ENCODE assay signal across 8 mouse cellular contexts in the genomic region with DNA sequence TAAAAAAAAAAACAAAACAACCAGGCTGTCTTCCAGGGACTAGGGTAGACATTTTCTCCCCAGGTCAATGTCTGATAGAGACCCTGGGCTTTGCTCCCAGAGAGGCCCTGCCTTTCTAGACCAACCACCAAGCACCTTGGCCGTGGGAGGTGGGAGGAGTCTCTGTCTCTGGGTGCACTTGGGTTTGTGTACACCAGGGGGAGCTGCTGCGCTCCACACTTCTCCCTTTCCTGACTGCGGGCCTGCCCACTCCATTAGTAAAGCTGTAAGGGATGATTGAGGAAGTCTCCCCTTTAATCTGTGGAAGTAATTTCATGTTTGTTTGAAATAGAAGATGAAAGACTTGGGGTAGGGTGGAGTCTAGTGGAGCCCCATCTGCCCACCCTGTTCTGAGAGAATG. TPM values are rescaled to one million over a fixed set of nuclear protein-coding genes. Genes with fewer than 3 reads are reported as not detected.
A peak's percentile ranks its signal among the peaks of the same experiment; 100 is the strongest.
DNase-seq lines count a peak whose midpoint lies in the region; ATAC-seq and TF ChIP-seq lines count a peak whose summit lies in the region.

No protein-coding gene starts in this region.

- H3K4me2 ChIP-seq in forebrain, embryonic 12.5 days = no peak overlapping the region
- H3K4me2 ChIP-seq in midbrain, embryonic 11.5 days = no peak overlapping the region
- no peak overlapping the region for H3K4me2 ChIP-seq in midbrain, embryonic 15.5 days
- no peak overlapping the region for H3K4me2 ChIP-seq in kidney, postnatal 0 days (ENCODE audit: low read length)

- H3K36me3 ChIP-seq in forebrain, embryonic 10.5 days (replicated peaks) = peaks cover 40% of the 10 kb centered on the region
- H3K36me3 ChIP-seq in forebrain, embryonic 12.5 days (replicated peaks) = peaks cover 22% of the 10 kb centered on the region
- H3K36me3 ChIP-seq in midbrain, embryonic 11.5 days (ENCODE audit: control insufficient read depth, insufficient read depth, low read length) = peaks cover 11% of the 10 kb centered on the region
- H3K36me3 ChIP-seq in midbrain, embryonic 15.5 days (replicated peaks) = no peaks in the 10 kb centered on the region; the same call in 1 of the 2 replicates
- H3K36me3 ChIP-seq in kidney, postnatal 0 days (ENCODE audit: insufficient read depth, low read length) = peaks cover 27% of the 10 kb centered on the region

- 73% methylated on average over 3 of the region's 3 CpGs for WGBS in forebrain, embryonic 10.5 days
- 70% methylated on average over 3 of the region's 3 CpGs for WGBS in forebrain, embryonic 12.5 days
- 75% methylated on average over 3 of the region's 3 CpGs for WGBS in midbrain, embryonic 11.5 days
- 83% methylated on average over 3 of the region's 3 CpGs for WGBS in midbrain, embryonic 15.5 days
- WGBS in bone marrow, adult 2 months = 45% methylated on average over 3 of the region's 3 CpGs
- whole genome bisulfite sequencing in kidney, postnatal 0 days = 49% methylated on average over 3 of the region's 3 CpGs

- no peak for ATAC-seq in forebrain, embryonic 12.5 days (ENCODE audit: low FRiP score)
- no peak for ATAC-seq in midbrain, embryonic 11.5 days (ENCODE audit: low FRiP score)
- ATAC-seq in midbrain, embryonic 15.5 days (replicated peaks) = no peak
- ATAC-seq in kidney, postnatal 0 days (replicated peaks; ENCODE audit: low FRiP score, low read depth) = no peak

- peaks cover 3% of the 10 kb centered on the region; the same call in 1 of the 2 replicates for H3K9me3 ChIP-seq in forebrain, embryonic 10.5 days
- peaks cover 4% of the 10 kb centered on the region; the same call in 1 of the 2 replicates for H3K9me3 ChIP-seq in forebrain, embryonic 12.5 days
- H3K9me3 ChIP-seq in midbrain, embryonic 11.5 days (ENCODE audit: control insufficient read depth, low read length) = no peaks in the 10 kb centered on the region
- no peaks in the 10 kb centered on the region for H3K9me3 ChIP-seq in midbrain, embryonic 15.5 days
- H3K9me3 ChIP-seq in kidney, postnatal 0 days (replicated peaks; ENCODE audit: low read length) = no peaks in the 10 kb centered on the region

- peak; percentile 61 for DNase-seq in forebrain, embryonic 10.5 days (ENCODE audit: extremely low spot score, low spot score)
- peak; percentile 94 for DNase-seq in midbrain, embryonic 11.5 days (ENCODE audit: low spot score, missing footprints)
- DNase-seq in kidney, postnatal 0 days (ENCODE audit: low spot score) = peak; percentile 83
- peak; percentile 66 for DNase-seq in mesoderm, embryonic 11.5 days (ENCODE audit: low read depth, low spot score)
- peak; percentile 59 to 66 for DNase-seq in thymus, postnatal 36 days

- H3K4me1 ChIP-seq in forebrain, embryonic 10.5 days = peaks cover 82% of the 10 kb centered on the region
- peaks cover 27% of the 10 kb centered on the region for H3K4me1 ChIP-seq in forebrain, embryonic 12.5 days
- H3K4me1 ChIP-seq in midbrain, embryonic 11.5 days (ENCODE audit: control insufficient read depth, insufficient read depth, low read length) = peaks cover 26% of the 10 kb centered on the region
- H3K4me1 ChIP-seq in midbrain, embryonic 15.5 days = peaks cover 17% of the 10 kb centered on the region
- H3K4me1 ChIP-seq in bone marrow, adult 2 months (ENCODE audit: control insufficient read depth, insufficient read depth, low read length) = peaks cover 8% of the 10 kb centered on the region
- peaks cover 4% of the 10 kb centered on the region; the same call in 1 of the 2 replicates for H3K4me1 ChIP-seq in kidney, postnatal 0 days (replicated peaks; ENCODE audit: insufficient read depth, low read length)

- no peak overlapping the region for H3K27ac ChIP-seq in forebrain, embryonic 10.5 days
- no peak overlapping the region for H3K27ac ChIP-seq in forebrain, embryonic 12.5 days
- H3K27ac ChIP-seq in midbrain, embryonic 11.5 days (ENCODE audit: low read depth, low read length) = no peak overlapping the region
- no peak overlapping the region for H3K27ac ChIP-seq in midbrain, embryonic 15.5 days
- no peak overlapping the region for H3K27ac ChIP-seq in bone marrow, adult 2 months (ENCODE audit: control insufficient read depth, insufficient read depth, low read depth, low read length, poor library complexity)
- H3K27ac ChIP-seq in kidney, postnatal 0 days = no peak overlapping the region

- no peak overlapping the region for H3K9ac ChIP-seq in forebrain, embryonic 12.5 days
- H3K9ac ChIP-seq in midbrain, embryonic 11.5 days (ENCODE audit: low read length) = no peak overlapping the region
- no peak overlapping the region for H3K9ac ChIP-seq in midbrain, embryonic 15.5 days
- no peak overlapping the region for H3K9ac ChIP-seq in kidney, postnatal 0 days (ENCODE audit: low read depth, low read length)

- H3K27me3 ChIP-seq in forebrain, embryonic 10.5 days (ENCODE audit: poor library complexity, severe bottlenecking) = peaks cover 100% of the 10 kb centered on the region
- H3K27me3 ChIP-seq in forebrain, embryonic 12.5 days = peaks cover 93% of the 10 kb centered on the region
- H3K27me3 ChIP-seq in midbrain, embryonic 11.5 days (ENCODE audit: control insufficient read depth, insufficient read depth, low read length) = peaks cover 51% of the 10 kb centered on the region
- H3K27me3 ChIP-seq in midbrain, embryonic 15.5 days (replicated peaks) = peaks cover 17% of the 10 kb centered on the region
- H3K27me3 ChIP-seq in kidney, postnatal 0 days (ENCODE audit: insufficient read depth, low read length) = no peaks in the 10 kb centered on the region

- peak; percentile 82 for TF ChIP-seq CTCF in bone marrow, adult 2 months (IDR thresholded peaks at IDR 0.05; ENCODE audit: control insufficient read depth, insufficient read depth, low read length)
- peak; percentile 77 for TF ChIP-seq CTCF in kidney, postnatal 0 days (IDR thresholded peaks at IDR 0.05; ENCODE audit: low read depth)

- H3K4me3 ChIP-seq in forebrain, embryonic 10.5 days = no peak overlapping the region
- H3K4me3 ChIP-seq in forebrain, embryonic 12.5 days (replicated peaks) = no peak overlapping the region
- H3K4me3 ChIP-seq in midbrain, embryonic 11.5 days (ENCODE audit: low read depth, low read length) = no peak overlapping the region
- no peak overlapping the region for H3K4me3 ChIP-seq in midbrain, embryonic 15.5 days
- H3K4me3 ChIP-seq in bone marrow, adult 2 months (replicated peaks; ENCODE audit: control insufficient read depth, low read depth, low read length) = no peak overlapping the region
- no peak overlapping the region for H3K4me3 ChIP-seq in kidney, postnatal 0 days (replicated peaks; ENCODE audit: low read depth, low read length)

- TF ChIP-seq POLR2A in bone marrow, adult 2 months (IDR thresholded peaks at IDR 0.05; ENCODE audit: borderline replicate concordance, control insufficient read depth, low read depth, low read length) = no peak

RNA-seq across cellular contexts. Expression of a gene that starts 20.8 kb away (rescaled TPM):
- 52.1 and 53.5 TPM in 2 replicates for polyA plus RNA-seq in forebrain, embryonic 10.5 days (2016; fragmentation: Nextera tagmentation; extraction: Ambion mirVana)
- polyA plus RNA-seq in forebrain, embryonic 12.5 days (2016; fragmentation: Nextera tagmentation; extraction: Ambion mirVana) = 45.5 and 47.1 TPM in 2 replicates
- polyA plus RNA-seq in midbrain, embryonic 11.5 days (2014; fragmentation: Nextera tagmentation; extraction: Ambion mirVana) = 47.7 and 54.3 TPM in 2 replicates
- polyA plus RNA-seq in midbrain, embryonic 15.5 days (2015; fragmentation: Nextera tagmentation; extraction: Ambion mirVana) = 60.3 and 65.8 TPM in 2 replicates
- 16.1 and 32.6 TPM in 2 replicates for polyA plus RNA-seq in bone marrow, adult 2 months (2011; ENCODE audit: insufficient read depth, insufficient read length, low replicate concordance, missing spikeins)
- polyA plus RNA-seq in kidney, postnatal 0 days (2015; fragmentation: Nextera tagmentation; extraction: Ambion mirVana) = 48.6 and 49.2 TPM in 2 replicates

RNA-seq across cellular contexts. Expression of a gene that starts 20.9 kb away (rescaled TPM):
- 25.7 and 26.6 TPM in 2 replicates for polyA plus RNA-seq in forebrain, embryonic 10.5 days (2016; fragmentation: Nextera tagmentation; extraction: Ambion mirVana)
- polyA plus RNA-seq in forebrain, embryonic 12.5 days (2016; fragmentation: Nextera tagmentation; extraction: Ambion mirVana) = 18.1 and 18.2 TPM in 2 replicates
- polyA plus RNA-seq in midbrain, embryonic 11.5 days (2014; fragmentation: Nextera tagmentation; extraction: Ambion mirVana) = 14.3 and 16.5 TPM in 2 replicates
- polyA plus RNA-seq in midbrain, embryonic 15.5 days (2015; fragmentation: Nextera tagmentation; extraction: Ambion mirVana) = 13.8 and 14.5 TPM in 2 replicates
- polyA plus RNA-seq in bone marrow, adult 2 months (2011; ENCODE audit: insufficient read depth, insufficient read length, low replicate concordance, missing spikeins) = 2.1 and 5.2 TPM in 2 replicates
- 12.5 and 13.7 TPM in 2 replicates for polyA plus RNA-seq in kidney, postnatal 0 days (2015; fragmentation: Nextera tagmentation; extraction: Ambion mirVana)
